Mouse (Mus musculus) 3134 (cell line): ENCODE data around the gene Grm1.

ENCODE experiments used
- DNase-seq: peaks from one replicate; pipeline ENCODE4 v3.0.0-alpha.2; 2011; ENCODE audit warnings: low spot score; ENCODE audit not compliant: insufficient read length; ENCODE audit errors: extremely low read depth

The Grm1 gene

DNA sequence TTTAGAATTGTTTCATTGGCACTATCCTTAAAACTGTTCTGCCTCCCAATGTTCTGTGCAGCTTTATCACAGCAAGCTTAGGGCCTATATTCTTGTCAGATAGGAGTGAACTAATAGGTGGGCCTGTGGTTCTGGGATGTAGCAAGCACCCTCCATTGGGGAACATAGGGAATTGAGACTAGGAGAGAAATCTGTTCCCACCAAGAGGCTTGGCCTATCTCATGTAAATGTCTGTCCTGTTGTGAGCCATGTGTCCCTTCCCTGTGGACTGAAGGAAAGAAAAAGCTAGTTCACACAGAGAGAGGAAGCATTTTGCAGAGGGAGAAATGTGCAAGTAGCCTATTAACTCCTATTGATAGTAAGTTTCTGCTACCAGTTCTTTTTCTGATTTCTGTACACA, 246.8 kb downstream of the Grm1 start:
- no peak for DNase-seq

DNA sequence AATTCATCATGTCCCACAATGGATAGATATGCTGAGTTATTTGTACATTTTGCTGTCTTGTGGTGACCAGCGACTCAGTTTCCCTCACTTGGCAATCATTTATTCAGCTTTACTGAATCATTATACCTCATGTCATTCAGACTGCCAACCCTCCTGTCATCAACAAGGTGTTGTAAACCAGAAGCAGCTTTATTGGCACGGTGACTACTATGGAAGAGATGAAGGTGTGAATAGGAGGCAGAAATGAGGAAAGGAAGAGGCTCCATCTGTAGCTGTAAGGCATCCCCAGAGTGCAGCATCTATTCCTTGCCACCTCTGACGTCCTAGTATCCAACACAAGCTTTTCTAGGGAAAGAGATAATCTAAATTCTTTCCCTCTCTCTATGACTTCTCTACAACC, 247.3 kb downstream of the Grm1 start:
- no peak for DNase-seq

DNA sequence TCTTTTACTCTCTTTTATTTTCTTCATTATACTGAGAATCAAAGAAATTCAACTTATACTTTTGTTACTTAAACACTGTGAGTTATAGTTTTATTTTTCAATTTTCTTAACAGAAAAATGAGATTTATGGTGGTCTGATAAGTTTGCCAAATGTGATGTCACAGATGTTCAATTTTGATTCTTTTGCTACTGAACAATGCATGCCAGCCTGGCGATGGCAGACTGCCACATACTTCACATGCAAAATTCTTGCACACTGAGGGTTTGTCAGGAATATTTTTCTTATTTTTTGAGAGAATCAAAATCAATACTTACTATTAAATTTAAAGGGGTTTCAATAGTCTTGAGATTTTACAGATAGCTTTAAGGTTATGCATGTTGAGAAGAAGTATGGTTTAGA, 251.0 kb downstream of the Grm1 start:
- DNase-seq, result no peak

DNA sequence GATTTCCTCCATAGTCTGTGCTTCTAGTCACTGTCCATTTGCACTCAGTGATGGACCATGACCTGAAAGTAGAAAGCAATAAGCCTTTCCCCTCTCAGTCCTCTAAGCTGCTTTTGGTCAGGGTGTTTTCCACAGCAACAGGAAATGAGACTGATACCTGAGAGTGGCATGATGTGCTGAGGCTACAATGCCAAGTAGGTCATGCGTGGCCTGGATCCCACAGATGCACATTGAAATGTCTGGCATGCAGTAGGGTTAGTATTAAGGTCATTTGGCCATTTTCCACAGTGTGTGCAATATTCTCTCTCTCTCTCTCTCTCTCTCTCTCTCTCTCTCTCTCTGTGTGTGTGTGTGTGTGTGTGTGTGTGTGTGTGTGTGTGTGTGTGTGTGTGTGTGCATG, 254.8 kb downstream of the Grm1 start:
- DNase-seq, result no peak

DNA sequence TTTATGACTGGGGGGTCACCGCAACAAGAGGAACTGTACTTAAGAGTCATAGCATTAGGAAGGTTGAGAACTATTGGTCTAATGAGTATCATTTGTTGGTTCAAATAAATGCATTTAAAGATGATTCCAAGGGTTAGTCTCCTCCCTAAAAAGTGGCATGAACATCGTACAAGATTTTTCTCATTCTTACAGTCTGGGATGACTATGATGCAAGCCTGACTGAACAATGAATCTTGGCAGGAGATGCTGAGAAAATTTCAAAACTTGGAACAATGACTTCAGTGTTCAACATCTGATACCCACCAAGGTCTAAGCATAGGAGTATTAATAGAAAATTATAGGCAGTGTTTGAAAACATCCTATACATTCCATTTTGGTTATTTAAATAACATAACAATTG, 264.1 kb downstream of the Grm1 start:
- DNase-seq, result no peak

DNA sequence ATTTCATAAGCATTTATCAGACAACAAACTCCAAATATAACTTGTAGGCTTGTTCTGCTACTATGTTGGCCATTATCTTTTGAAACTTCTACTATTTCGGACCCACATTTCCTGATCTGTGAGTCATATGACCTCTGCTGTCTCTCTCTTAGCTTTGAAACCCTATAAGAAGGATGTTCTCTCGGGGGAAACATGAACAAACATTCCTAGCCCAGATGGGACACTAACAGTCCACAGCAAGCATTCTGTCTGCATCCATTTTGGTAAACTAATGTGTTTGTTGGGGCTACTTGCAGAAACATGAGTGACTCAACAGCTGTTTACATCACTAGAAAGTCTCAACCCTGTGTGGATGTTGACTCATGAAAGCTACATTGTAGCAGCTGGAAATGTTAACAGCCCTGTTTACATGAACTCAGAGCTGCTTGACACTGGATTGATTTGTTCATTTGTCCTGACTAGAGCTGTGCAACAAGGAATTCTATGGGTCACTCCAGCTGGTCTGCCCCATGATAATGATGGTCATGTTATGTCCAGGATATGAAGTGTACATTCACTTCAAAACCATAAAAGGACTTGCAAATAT, 267.4 kb downstream of the Grm1 start:
- no peak for DNase-seq

DNA sequence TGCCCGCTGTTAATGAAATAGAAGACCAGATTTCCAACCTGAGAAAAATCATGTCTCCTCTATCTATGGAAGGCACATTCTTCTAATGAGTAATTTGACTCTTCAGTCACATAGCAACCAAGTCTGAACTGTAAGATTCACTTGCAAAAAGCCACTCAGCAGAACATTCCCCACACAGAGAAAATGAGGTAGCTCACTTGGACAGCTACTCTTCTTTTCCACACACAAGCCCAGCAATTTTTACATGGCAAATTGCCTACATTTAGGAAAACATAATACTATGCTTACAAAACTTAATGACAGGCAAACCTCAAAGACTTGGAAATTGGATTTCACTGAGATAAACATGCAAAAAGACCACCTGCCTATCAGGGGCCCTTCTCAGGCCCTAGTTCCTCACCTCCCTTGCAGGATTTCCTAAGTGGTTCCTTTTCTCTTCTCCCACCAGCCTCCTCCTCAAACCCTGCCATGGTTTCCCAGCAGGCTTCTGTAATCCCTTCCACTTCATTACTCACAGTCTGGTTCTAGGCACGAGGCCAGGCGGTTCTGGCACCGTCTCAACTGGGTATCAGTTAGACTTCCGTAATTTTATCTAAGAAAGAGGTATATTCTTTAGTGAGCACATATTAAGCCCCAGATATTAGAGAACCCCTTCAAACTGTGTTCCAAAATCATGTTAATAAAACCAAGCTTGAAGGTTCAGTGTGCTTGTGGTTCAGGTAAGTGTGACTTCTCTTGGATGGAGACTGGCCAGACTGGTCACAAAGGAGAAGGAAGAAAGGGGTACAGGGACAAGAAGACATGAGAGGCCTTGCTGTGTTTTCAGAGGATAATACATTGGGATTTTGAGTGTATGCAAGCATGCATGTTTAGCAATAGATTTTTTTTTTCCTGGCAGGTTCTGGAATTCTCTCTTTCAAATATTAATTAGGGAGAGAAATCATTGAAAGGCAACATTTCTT, 269.1 kb downstream of the Grm1 start:
- DNase-seq, result no peak

DNA sequence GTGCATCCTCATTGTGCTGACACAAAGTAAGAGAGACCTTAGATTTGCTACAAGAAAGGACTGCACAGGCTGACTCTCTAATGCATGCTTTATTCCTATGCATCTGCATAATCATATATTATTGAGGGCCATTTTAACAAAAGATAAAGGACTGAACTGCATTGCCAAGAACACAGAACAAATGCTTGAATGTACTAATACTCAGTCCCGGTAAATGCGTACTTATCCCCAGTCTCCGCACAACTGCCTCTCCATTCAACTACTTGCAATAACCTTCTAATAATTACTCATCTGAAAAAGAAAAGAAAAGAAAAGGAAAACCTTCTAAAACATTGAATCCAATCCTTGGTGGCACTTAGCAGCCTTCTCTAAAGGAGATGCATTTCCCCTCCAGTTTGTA, 272.4 kb downstream of the Grm1 start:
- no peak for DNase-seq

DNA sequence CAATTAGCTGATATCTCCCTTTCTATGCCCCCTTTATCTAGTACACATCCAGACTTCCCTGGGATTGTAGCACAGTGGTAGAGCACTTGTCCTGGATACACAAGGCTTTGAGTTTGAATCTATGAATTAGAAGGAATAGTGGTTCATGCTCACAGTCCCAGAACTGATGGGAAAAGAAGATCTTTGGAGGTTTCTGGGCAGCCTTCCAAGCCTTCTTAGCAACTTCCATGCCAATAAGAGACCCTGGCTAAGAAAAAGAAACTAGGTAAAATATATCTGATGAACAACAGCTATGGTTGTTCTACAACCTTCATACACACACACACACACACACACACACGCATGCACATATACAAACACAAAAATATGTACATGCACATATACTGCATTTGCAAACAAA, 286.8 kb downstream of the Grm1 start:
- DNase-seq, result no peak

DNA sequence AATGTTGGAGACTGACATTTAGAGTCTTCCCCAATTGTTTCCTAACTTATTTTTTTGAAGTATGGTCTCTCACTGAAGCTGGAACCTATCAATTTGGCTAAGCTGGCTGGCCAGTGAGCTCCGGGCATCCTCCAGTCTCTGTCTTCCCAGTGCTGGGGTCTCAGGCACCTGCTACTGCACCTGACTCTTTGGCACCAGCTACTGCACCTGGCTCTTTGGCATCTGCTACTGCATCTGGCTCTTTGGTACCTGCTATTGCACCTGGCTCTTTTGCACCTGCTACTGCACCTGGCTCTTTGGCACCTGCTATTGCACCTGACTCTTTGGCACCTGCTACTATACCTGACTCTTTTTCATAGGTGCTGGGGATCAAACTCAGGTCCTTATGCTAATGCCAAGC, 291.7 kb downstream of the Grm1 start:
- DNase-seq, result no peak

DNA sequence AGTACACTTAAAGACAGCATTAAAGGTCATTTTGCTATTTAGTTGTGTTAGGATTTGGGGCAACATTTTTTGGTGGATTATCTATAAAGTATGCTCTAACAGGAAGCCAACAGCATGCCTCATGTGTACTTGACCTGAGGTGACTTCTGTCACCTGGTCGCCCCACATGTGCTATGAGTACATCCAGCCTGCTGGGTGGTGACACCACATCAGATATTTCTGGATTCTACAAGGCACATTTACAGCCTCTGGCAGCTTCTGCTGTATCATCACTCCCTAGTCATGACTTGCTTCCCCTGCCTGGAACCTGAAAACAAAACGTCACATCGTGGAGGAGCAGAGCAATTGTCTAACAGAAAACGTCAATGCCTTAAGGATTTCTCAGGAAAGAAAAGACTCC, 292.2 kb downstream of the Grm1 start:
- no peak for DNase-seq

DNA sequence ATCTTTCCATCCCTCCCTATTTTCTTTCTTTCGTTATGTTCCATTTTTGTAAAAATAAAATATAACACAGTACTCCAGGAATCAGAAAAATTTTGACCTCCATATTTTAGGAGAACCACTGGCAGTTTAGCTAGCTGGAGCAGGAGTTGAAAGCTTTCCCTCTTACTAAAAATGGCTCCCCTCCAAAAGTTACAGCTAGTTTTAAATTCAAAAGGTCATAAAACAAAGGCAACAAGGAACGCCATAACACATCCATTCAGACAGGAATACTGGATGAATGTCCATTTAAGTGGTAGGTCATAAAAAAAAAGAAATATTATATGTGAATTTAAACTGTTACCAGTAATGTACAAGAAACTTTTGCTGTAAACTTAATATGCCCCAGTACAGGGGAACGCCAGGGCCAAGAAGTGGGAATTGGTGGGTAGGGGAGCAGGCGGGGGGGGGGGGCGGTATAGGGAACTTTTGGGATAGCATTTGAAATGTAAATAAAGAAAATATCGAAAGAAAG, 294.2 kb downstream of the Grm1 start:
- no peak for DNase-seq

DNA sequence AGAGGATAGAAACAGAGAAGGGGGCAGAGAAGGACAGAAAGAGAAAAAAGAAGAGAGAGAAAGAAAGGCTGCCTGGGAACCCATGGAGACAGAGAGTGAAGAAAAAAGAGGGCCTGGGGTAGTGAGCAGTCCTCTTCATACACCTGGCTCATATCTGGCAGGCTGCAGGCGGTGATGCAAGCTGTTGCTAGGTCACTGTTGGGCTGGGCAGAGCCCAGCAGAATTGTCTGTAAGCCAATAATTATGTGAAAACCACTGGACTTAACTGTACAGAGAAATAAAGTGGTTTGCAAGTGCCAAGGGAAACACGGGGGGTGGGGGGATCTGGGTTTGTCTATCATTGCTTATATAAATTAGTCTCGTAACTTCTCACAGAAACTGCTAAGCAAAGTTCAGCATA, 297.0 kb downstream of the Grm1 start:
- no peak for DNase-seq

DNA sequence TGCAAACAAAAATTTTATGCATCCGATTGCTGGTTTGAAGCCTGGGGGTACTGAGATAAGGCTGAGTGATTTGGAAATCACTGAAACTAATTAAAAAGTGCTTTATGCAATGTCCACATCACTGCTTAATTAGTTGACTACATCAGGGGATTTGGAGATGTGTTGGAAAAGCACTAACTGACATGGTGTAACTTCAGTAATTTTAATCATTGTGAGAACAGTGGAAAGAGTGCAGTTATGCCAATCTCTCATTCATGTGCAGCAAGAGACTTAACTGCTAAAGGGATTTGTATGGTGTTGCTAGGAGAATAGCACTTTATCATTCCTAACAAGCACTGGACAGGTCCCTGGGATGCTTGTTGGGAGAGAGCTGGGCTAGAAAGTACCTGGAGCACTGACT, 307.3 kb downstream of the Grm1 start:
- no peak for DNase-seq

DNA sequence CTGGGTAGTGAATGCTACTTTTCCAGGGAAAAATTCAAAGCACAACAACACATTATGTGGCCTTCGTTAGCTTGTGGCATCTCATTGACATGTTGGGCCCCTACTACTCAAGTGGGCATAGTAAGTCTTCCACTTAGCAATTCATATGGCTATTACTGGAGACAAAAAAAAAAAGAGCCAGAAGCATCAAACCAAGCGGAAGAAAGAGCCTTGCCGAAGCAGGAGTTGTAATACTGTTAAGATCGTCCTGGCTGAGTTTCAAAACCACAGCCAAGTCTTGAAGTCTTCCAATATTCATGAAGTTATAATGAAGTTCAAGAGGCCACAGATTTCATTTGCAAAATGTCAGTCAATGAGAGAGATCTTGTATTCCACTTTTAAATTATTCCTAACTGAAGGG, 319.1 kb downstream of the Grm1 start:
- DNase-seq, result no peak

DNA sequence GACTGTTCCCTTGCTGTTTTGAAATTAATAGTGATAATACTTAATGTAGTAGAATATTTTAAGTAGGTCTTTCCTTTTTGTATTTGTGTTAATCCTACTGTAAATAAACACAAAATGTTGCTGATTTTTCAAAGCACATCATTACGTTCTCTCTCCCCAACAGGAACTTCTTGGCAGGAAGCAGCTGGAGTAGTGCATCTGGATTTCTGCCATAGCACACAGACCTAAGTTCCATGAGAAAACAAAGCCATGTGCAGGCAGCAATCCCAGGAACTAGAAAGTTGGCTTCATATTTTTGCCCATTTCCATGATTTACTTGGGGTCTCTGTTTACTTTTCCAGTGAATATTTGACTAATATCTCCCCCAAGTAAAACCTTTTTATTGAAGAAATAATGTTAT, 320.9 kb downstream of the Grm1 start:
- no peak for DNase-seq

DNA sequence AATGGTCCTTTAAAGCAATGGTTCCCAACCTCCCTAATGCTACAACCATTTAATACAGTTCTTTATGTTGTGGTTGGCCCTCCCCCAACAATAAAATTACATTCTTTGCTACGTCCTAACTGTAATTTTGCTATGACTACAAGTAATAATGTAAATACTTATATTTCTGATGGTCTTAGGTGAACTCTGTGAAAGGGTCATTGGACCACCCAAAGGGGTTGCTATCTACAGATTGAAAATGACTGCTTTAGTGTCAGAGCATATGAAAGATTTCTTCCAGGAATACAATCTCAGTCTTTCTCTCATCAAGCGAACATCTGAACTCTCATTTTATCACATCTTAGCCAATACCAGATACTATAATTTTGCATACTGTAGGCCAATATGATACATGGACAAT, 321.4 kb downstream of the Grm1 start:
- no peak for DNase-seq

DNA sequence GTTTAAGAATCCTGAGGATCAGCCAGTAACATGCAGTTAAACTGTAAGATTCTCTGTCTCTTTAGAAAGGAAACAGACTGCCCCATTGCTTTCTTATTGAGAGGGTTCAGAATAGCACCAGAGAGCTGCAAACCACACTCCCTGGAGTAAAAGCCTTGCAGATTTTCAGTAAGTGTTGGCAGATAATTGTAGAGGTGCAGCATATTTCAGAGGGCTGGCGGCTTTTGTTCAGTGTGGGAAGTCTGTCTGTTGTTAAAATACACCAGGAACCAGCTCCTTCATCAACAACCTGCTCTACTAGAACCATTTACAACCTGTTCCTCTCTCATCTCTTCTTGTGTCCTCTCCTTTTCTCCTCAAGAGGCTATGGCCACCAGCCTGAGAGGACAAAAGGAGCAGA, 331.1 kb downstream of the Grm1 start:
- DNase-seq, result no peak

DNA sequence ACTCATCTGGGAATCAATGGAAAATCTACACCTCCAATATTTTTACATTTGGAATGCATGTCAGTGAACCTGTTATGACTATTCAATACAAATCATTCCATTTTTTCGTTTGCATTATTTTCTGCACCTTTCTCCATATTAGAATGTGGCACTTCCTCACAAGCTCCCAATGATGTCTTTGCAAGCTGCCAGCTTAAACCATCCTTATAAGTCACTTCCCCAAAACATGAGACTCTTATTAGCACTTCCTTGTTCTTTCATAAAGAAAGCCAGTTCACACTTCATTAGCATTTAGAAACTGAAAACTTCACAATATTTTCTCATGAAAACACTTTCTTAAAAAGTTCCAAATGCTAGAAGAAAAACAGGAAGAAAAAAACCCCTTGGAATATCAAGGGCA, 338.1 kb downstream of the Grm1 start:
- no peak for DNase-seq

DNA sequence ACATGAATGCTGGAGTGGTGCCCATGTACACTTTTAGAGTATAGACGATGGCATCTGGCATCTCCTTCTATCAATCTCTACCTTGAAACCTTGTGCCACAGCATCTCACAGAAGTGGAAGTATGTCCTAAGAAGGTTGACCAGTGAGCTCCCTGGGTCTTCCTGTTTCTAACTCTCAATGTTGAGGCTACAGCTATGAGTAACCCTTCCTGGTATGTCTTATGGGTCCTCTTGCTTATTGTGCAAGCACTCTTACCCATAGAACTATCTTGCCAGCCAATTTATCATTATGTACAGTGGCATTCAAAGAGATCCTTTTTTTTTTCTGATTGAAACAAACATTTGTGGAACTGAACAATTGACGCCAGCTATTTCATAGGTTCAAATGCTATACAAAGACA, 340.0 kb downstream of the Grm1 start:
- no peak for DNase-seq

DNA sequence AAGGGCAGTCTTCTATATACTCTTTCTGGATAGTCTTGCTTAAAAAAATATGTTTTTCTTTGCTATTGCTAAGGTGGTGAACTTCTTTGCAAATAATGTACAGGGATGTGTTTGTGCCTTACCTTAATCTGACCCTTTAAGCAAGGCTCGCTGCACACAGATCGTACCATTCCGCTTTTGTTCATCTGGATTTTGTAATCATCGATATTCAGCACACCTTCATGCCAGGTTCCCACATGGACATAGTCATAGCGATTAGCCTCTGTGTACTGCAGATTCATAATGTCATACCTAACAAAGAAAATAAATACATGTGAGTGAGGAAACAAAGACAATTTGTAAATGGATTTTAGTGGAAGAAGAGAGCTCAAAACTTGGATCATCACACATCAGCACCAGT, 340.8 kb downstream of the Grm1 start:
- no peak for DNase-seq

DNA sequence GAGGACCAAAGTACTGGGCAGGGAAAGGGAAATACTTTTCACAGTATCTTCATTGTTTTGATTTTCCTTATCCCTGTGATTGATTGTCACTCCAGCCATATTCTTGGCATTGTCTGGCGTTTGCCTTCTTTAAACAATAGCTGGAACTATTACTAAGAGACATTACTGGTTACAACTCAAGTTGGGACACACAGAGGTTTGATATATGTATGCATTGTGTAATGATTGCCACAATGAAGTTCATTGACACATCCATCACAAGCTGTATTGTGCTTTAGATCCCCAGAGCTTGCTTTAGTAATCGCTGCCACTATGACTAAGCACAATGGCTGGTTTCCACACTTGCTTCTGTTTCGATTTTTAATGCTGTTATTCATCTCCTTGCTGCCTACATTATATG, 341.4 kb downstream of the Grm1 start:
- no peak for DNase-seq
